Mouse (Mus musculus): ENCODE data around the gene Tagln2.

Tagln2 gene

DNA sequence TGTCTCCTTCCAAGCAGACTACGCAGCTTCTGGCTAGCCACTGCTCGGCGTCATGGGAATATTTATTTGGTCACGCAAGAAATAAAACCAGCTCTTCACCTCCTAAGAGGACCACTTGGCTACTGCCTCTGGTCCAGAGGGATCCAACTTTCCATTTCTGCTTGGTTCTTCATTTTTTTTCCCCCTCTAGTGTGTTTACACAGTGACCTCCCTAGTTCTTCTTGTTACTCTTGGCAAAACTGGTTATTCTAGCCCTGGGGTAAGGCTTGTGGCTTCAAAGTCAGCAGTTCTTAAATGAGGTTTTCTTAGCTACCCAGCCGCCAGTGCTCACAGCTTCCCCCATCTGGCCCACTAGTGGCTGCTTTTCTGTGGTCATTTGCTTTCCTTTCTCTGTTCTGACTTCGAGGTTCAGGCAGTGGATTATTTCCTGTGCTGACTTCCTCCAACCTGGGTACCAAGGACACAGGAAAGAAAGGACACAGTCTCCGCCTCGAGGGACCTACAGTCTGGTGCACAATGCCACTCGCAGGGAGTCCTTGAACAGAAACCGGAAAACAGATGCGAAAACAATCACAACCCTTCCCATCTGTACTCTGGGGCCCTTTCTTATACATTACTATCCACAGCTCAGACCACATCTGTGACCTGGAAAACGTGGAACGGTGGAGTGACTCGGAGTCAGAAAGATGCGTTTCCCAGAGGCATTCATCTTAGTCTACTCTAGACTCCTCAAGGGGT, 25.3 kb downstream of the Tagln2 start:
- DNase-seq (ENCODE audit: low read depth in 2 of 2, low spot score in 2 of 2), result peak in 1 of 2 experiments; percentile 34

DNA sequence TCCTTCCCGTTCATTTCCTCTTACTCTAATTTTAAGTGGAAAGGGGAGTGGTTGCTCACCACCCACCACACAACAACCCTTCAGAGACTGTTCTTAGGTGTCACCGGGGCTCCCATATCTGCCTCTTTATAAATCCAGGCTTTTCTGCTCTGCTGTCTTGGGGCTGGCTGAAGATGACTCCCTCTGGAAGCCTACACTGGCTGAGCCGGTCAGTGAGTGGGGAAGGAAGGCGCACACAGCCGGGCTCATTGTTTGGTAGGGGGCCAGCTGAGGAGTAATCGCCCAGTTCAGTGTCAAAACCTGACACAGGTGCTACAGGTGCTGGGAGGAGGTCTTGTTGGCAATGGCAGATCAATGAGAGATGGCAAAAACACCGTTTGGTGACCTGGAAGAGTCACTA, 26.1 kb downstream of the Tagln2 start:
- no peak for DNase-seq (ENCODE audit: low read depth in 2 of 2, low spot score in 2 of 2)

DNA sequence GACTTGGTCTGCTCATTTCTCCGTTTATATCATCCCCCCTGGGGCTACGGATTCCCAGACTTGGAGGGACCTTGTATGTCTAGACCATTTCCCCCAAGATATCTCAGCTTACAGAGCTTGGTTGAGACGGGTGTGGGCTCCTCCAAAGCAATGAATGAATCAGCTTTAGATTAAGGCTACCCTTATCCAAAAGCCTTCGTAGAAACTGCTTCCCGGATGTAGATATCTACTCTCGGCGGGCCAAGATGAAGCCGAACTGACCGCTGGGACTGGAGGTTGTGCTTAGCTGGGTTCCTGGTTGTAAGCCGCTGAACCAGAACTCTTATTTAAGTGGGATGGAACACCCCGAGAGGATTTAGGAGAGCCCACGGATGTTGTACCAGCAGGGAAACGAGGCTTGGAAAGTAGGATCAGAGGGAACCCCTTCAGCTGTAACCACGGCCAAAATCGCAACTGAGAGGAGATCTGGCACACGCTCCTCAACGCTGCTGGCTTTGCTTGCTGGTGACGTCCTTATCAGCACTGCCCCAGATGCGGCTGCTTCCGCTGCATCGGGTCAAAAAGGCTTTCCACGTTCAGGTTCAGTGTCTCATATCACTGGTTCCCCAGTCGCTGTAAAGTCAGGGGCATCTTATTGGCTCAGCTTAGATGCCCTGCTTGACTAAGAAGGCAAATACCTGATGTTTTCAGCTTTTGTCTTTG, 26.7 kb downstream of the Tagln2 start:
- no peak for DNase-seq (ENCODE audit: low read depth in 2 of 2, low spot score in 2 of 2)

DNA sequence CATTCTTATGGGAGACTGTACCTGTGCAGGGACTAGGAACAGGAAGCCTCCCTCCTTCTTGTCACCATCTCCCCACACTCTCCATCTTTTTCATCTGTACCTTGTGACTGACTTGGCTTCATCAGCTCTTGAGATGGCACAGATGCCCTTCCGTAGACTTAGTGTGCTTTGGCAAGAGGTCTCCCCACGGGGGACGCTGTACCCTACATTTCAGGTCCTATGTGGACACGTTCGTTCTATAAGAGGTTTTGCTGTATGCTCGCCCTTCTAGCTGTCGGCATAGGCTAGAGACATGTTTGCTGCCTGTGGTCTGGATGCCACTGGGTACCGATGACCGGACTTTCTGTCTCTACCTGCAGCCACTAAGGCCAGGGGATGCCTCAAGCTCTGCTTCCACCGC, 27.6 kb downstream of the Tagln2 start:
- no peak for DNase-seq (ENCODE audit: low read depth in 2 of 2, low spot score in 2 of 2)

DNA sequence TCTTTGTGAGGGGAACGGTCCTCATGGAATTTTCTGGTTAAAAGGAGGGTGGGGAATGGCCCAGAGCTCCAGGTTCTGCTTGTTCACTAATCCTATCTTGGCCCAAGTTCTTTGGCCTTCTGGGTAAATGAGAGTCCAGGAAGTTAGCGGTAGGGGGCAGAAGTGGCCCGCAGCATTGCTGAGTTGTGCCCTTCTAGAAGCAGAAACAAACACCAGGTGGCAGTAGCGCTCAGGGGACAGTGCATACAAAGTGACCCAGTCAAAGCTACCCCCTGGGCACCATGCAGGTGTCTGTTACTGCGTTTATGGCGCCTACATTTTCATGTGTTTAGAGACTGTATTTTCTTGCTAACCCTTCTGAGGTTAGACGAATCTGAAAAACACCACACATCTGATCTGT, 28.9 kb downstream of the Tagln2 start:
- peak; percentile 84 to 89 for DNase-seq (ENCODE audit: low read depth in 2 of 2, low spot score in 2 of 2)

DNA sequence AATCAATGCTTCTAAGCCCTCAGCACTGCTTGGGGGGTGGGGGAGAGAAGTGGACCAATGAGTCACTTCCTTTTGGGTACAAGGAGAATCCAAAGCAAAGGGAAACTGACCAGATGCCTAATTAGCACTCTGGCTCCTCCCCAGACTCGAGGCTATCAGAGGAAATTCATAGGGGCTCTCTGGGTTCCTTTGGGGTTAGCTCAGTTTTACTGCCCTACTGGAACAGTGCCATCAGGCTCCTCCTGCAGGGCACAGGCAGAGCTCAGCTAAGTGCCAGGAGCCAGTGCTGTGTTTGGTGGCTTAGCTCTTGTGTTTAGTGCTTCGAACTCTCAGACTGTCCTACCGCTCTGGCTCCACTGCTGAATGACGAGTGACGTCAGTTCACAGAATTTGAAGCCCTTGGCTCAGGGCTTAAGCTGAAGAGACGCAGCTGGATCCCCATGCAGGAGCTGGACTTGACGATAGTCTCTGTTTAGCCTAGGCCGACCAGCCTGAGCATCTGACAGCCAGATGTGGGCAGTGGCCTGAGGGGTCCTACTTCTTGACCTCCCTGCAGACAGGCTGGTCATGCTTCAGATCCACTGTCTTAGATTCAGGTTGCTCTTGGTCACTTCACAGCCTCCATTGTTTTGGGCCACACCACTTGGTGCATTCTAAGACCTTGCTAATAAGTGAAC, 30.8 kb downstream of the Tagln2 start:
- DNase-seq (ENCODE audit: low read depth in 2 of 2, low spot score in 2 of 2), result no peak

DNA sequence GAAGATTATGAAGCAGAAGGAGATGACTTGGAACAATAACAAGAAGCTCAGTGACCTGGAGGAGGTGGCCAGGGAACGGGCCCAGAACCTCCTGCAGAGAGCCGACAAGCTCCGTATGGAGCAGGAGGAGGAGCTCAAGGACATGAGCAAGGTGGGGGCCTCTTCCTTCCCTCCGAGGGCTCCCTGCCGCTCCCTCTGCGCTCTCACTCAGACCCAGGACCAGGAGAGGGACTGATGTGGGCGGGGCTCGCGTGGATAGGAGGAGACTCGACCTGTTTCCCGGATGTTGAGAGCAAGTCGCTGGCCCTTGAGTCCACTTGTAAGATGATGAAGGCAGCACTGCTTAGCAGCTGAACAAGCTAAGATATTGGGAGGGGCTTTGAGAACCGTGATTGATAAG, 32.7 kb downstream of the Tagln2 start:
- no peak for DNase-seq (ENCODE audit: low read depth in 2 of 2, low spot score in 2 of 2)

DNA sequence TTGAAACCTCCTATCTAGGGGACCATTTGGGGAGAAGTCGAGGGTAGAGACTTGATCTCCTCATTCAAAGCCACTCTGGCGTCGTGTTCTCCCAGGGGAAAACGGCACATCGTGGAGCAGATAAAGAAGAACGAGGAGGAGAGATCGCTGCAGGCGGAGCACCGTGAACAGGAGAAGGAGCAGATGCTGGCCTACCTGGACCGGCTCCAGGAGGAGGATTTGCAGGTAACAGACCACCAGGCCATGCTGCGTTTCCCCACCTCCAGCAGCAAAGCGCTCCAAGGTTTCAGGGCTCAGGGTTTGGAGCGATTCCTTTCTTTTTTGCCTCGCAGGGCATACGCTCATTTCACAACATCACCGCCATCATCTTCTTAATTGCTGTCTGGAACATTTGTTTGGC, 35.3 kb downstream of the Tagln2 start:
- DNase-seq (ENCODE audit: low read depth in 2 of 2, low spot score in 2 of 2), result no peak

DNA sequence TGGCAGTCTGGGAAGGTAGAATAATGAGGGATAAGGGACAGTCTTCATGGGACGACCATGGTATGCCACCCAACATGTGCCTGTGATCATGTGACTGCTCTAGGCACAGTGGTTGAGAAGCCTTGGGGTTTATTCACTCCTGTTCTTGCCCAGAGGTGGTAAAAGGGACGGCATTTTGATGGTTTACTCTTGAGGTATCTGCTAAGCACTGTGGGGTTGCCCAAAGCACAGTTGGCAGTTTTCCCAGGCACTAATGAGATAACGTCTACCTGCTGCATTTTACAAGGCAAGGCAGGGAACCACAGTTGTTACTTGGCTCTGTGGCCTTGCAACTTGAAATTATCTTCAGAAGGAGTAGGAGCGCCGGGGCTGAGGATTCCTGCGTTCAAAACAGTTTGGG, 40.0 kb downstream of the Tagln2 start:
- DNase-seq (ENCODE audit: low read depth in 2 of 2, low spot score in 2 of 2), result no peak

DNA sequence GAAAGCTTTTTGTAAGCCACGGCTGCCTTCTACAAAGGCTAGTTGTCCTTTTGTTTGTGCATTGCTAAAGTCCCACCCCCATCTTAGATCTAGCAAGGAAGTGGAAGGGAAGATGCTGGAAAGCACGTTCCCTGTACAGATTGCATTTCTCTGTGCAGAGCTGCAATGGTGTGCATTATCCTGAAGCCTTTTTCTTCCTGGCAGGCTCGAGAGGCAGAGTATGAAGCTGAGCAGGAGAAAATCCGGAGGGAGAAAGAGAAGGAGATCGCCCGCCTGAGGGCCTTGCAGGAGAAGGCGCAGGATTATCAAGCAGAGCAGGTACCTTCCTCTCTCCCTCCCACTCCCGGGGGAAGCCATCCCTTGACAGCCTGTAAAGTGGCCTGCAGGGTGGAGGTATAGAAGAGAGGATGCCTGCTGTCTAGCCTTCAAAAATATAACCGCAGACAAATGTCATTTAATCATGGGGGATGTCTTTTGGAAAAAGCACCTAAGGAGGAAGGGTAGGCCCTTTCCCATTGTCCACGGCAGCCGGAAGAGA, 40.5 kb downstream of the Tagln2 start:
- no peak for DNase-seq (ENCODE audit: low read depth in 2 of 2, low spot score in 2 of 2)

DNA sequence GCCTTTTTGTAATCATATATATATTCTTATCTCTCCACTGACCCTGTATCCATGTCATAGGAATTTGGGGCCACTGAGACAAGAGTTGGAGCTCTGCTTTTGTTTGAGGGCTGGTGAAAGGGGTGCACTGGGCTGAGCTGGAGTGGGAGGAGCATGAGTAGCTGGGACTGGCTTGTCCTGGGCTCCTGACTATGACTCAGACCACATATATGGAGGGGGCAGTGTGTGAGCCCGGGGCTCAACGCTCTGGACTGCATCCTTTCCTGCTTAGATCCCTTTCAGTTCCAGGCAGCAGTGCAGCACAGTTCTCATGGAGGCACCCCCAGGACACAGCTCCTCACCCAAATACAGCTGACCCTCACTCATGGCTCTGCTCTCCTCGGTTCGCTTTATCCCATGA, 46.2 kb downstream of the Tagln2 start:
- DNase-seq (ENCODE audit: low read depth in 2 of 2, low spot score in 2 of 2), result no peak

DNA sequence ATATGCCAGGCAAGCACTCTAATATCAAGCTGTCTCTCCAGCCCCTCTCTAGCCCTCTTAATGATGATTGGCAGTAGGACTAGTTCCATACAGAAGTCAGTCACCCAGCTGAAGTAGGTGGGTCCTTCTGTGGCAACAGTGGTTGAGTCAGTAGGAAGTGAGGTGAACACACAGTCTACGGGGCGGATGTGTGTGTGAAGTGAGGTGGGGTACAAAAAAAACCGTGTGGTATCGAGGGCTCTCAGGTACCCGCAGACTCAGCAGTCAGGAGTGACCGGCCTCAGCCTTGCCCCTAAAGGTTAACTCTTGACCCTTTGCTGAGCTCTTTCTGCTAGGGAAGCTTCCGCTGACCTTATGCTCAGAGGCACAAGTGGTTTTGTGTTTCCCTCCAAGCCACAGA, 48.7 kb downstream of the Tagln2 start:
- DNase-seq (ENCODE audit: low read depth in 2 of 2, low spot score in 2 of 2), result peak in 1 of 2 experiments; percentile 42

DNA sequence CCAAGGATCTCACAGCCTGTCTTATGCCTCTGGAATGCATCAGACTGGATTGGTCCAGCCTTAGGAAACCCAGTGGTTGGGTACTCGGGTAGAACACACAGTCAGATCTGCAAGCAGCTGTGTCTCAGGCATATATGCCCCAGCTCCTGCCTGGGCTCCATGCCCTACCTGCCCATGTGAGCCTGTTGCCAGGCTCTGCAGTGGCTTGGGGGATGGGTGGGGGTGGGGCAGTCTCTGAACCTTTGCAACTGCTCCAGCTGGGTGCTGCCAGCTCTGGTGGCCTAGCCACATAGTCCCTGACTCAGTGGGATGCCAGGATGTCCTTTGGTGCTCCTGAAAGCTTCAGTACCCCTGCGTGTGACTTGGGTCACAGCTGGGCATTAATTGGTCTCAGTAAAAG, 49.5 kb downstream of the Tagln2 start:
- DNase-seq (ENCODE audit: low read depth in 2 of 2, low spot score in 2 of 2), result no peak

DNA sequence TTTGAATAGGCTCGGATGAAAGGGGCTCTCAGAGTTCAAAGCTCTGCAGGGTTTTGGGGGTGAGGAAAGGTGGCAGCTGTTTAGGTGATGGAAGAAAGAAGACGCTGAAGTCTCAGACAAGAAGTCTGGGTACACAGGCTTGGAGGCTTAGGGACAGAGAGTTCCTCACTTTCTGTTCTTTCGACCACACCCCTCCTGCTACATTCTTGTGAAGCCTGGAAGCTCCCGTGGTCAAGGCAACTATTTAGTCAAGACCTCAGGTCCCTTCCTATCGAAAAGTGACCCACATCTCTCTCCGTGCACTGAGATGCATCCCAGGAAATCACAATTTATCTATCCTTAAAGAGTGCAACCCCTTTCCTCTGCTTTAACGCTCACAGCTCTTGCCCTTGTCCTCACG, 49.9 kb downstream of the Tagln2 start:
- DNase-seq (ENCODE audit: low read depth in 2 of 2, low spot score in 2 of 2), result no peak

DNA sequence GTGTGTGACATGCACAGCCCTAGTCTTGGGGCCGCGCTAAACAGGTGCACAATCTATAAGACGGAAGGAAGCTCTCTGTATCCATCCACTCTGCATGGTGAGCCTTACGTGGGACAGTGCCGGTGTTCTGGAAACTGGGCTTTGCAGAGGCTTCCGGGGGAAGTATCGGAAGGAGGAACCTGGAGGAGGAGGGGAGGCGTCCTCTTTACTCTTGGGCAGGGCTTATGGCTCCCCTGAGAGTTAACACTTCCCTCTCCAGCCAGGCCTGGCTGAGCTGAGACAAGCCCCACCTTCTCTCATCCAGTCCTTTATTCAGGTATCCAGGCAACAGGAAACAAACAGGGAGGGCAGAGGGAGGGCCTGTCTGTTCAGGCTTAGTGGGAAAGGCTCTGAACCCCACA, 50.7 kb downstream of the Tagln2 start:
- peak in 1 of 2 experiments; percentile 12 for DNase-seq (ENCODE audit: low read depth in 2 of 2, low spot score in 2 of 2)

DNA sequence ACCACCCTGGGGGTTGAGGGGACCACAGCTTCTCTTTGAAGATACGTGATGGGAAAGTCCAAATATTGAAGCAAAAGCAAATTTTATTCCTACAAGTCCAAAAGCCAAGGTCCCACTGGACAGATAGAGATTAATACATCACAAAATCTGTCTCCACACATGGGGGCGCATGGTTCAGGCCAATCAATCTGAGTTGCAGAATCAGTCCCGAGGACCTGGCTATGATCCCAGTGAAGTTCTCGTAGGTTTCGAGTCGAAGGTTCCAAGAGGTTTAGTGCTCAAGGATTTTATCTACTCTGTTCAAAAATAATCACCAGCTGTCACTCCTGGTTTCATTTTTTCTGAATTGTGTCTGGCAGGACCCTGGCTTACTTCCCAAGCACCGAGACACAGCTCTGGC, 51.2 kb downstream of the Tagln2 start:
- no peak for DNase-seq (ENCODE audit: low read depth in 2 of 2, low spot score in 2 of 2)

DNA sequence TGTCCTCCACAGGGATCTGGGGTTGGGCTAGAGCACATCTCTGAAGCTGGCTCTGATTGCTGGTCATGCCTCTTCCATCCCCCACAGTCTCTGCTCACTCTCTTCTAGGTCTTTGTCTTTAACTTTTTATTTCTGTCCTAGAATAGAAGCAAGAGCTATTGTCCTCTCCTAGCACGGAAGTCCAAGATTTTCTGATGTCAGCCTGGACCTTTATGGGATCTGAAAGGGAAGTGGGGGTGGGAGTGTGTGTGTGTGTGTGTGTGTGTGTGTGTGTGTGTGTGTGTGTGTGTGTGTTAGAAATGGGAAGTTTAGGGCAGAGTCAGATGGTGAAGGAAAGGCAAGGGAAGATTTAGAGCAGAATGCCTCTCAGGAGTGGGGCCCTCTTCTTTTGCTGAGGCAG, 52.8 kb downstream of the Tagln2 start:
- DNase-seq (ENCODE audit: low read depth in 2 of 2, low spot score in 2 of 2), result no peak

DNA sequence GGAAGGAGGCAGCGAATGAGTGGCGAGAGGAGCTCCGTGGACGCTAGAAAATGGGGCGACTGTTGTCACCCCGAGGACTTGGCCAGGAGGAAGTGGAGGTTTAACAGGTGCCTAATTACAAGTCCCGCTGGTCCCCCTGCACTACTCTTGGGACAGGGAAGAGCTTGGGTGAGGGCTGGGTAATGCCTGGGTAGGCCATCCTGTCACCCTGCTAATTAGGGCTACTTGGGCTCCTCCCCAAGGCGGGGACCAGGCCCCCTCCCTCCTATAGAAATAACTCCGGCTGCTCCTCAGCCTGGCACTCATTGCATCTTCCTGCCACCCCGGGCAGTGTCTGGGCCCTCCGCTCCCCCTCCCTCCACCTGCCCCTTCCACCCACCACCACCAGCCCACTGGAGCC, 55.8 kb downstream of the Tagln2 start, which contains the start of gene Vsig8:
Gene Vsig8 (plus strand): TSS at position 301 of the 400 bp plus-strand sequence.
- no peak for DNase-seq (ENCODE audit: low read depth in 2 of 2, low spot score in 2 of 2)
